Mouse (Mus musculus) midbrain, embryonic 10.5 days (tissue): ENCODE results near the gene Map3k12. TPM values are rescaled to one million over a fixed set of nuclear protein-coding genes. Genes with fewer than 3 reads are reported as not detected.

Source experiments
- DNase-seq: peaks from one replicate; pipeline ENCODE4 v3.0.0-alpha.2; 2017; ENCODE audit warnings: low spot score
- H3K27ac ChIP-seq: fragments of 300-500 bp; sonication (generic); replicated peaks from 2 replicates; pipeline ENCODE4 v1.5.1; 2016; ENCODE audit warnings: mild to moderate bottlenecking
- H3K27me3 ChIP-seq: fragments of 300-500 bp; sonication (generic); 2 replicates; pipeline ENCODE4 v1.6.1; 2016; ENCODE audit warnings: low read depth, mild to moderate bottlenecking; ENCODE audit not compliant: poor library complexity, severe bottlenecking
- H3K36me3 ChIP-seq: fragments of 300-500 bp; sonication (generic); 2 replicates; pipeline ENCODE4 v1.6.1; 2016; ENCODE audit warnings: mild to moderate bottlenecking, moderate library complexity
- H3K4me1 ChIP-seq: fragments of 300-500 bp; sonication (generic); 2 replicates; pipeline ENCODE4 v1.6.1; 2016
- H3K4me3 ChIP-seq: fragments of 300-500 bp; sonication (generic); 2 replicates; pipeline ENCODE4 v1.5.1; 2016; ENCODE audit warnings: mild to moderate bottlenecking, moderate library complexity
- H3K9me3 ChIP-seq: fragments of 300-500 bp; sonication (generic); replicated peaks from 2 replicates; pipeline ENCODE4 v1.6.1; 2016; ENCODE audit warnings: mild to moderate bottlenecking
- WGBS: fragments of 180-500 bp; shearing (Covaris S2); methylation state at CpG from one replicate; pipeline ENCODE4 v1.1.7; 2016; 5-methylcytosine and 5-hydroxymethylcytosine counted together
- polyA plus RNA-seq: library from polyadenylated mRNA; unstranded; fragments of >200 nt; fragmentation: Nextera tagmentation; extraction: Ambion mirVana; gene quantifications from 2 replicates; pipeline ENCODE4 v1.2.1, GENCODE M21; 2016

The Map3k12 gene
- polyA plus RNA-seq, 1 experiment from 2014 or later, result 23.4 TPM

DNA sequence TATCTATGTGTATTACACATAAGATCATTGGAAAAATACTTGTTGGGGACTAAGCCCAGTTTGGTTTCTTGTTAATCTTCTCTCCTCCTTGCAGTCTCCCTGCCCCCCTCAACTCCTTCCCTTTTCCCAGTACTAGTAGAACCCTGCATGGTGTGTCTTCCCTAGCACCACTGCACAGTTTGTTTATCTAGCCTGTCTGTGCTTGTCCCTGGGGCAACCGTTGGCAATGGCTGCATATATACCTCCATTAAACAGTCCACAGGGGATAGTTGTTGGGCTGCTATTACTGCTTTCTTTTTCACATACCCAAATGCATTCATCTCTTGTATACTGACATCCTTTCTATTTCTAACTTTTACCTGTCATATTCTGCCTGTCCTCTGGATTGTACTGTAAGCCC, 29.2 kb downstream of the Map3k12 start:
- DNase-seq, result no peak
- peaks cover 100% of the 10 kb centered on the region for H3K36me3 ChIP-seq
- no peak overlapping the region for H3K27ac ChIP-seq
- H3K27me3 ChIP-seq, result no peaks in the 10 kb centered on the region
- 77% methylated on average over 1 of the region's 1 CpGs for WGBS
- H3K9me3 ChIP-seq, result no peaks in the 10 kb centered on the region
- H3K4me3 ChIP-seq, result no peak overlapping the region
- no peaks in the 10 kb centered on the region for H3K4me1 ChIP-seq

- Histone ChIP-seq H3K36me3 (peaks cover 99% of the 10 kb centered on the region), H3K4me1 (no peaks in the 10 kb centered on the region), H3K4me3 (no peak overlapping the region), H3K27me3 (no peaks in the 10 kb centered on the region), H3K9me3 (no peaks in the 10 kb centered on the region), H3K27ac (no peak overlapping the region)
- 89% methylated on average over 12 of the region's 12 CpGs for WGBS
- no peak for DNase-seq
Measured at GRCm38 (mm10) chr15:102485853-102486252, 31.0 kb downstream of the Map3k12 start.

DNA sequence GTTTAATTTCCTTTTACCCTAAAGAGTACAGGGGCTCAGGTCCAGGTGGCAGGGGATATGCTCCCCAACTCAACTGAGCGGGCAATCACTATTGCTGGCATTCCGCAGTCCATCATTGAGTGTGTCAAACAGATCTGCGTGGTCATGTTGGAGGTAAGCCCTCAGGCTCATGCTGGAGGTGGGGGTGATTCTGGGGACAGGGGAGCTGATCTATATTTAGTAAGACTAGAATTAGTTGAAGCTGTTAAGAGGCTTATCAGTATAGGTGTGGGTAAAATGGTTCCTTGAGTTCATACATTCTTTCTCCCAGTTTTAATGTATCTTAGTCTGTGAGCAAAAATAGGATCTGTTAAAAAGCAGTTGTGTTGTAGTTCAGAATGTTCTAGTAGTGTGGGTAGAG, 33.7 kb downstream of the Map3k12 start:
- no peak overlapping the region for H3K4me3 ChIP-seq
- no peaks in the 10 kb centered on the region for H3K27me3 ChIP-seq
- WGBS, result 95% methylated on average over 3 of the region's 3 CpGs
- no peaks in the 10 kb centered on the region for H3K4me1 ChIP-seq
- peaks cover 97% of the 10 kb centered on the region for H3K36me3 ChIP-seq
- no peak overlapping the region for H3K27ac ChIP-seq
- H3K9me3 ChIP-seq, result no peaks in the 10 kb centered on the region
- no peak for DNase-seq

DNA sequence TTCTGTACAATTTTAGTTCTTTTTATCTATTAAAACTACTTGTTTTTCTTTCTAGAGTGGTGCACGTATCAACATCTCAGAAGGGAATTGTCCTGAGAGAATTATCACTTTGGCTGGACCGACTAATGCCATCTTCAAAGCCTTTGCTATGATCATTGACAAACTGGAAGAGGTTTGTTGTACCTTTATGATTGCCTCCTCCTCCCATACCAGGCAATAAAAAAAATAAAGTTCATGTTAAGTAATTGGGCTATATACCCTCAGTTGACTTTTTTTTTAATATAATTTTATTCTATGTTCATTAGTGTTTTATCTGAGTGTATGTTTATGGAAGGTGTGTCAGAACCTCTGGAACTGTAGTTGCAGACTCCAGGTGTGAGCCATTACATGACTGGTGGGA, 42.3 kb downstream of the Map3k12 start:
- no peak for DNase-seq
- Histone ChIP-seq H3K9me3 (no peaks in the 10 kb centered on the region), H3K4me1 (peaks cover 20% of the 10 kb centered on the region), H3K4me3 (no peak overlapping the region), H3K27ac (no peak overlapping the region), H3K27me3 (no peaks in the 10 kb centered on the region), H3K36me3 (peaks cover 68% of the 10 kb centered on the region)
- 91% methylated on average over 2 of the region's 2 CpGs for whole genome bisulfite sequencing

GRCm38 (mm10) chr15:102473246-102473645, 43.6 kb downstream of the Map3k12 start:
- peaks cover 20% of the 10 kb centered on the region for H3K4me1 ChIP-seq
- H3K27ac ChIP-seq, result no peak overlapping the region
- H3K4me3 ChIP-seq, result peak overlapping the region; percentile 21; the same call in 1 of the 2 replicates
- H3K9me3 ChIP-seq, result no peaks in the 10 kb centered on the region
- WGBS, result 79% methylated on average over 2 of the region's 2 CpGs
- no peaks in the 10 kb centered on the region for H3K27me3 ChIP-seq
- H3K36me3 ChIP-seq, result peaks cover 64% of the 10 kb centered on the region
- no peak for DNase-seq

GRCm38 (mm10) chr15:102471727-102472126, 45.1 kb downstream of the Map3k12 start:
- Histone ChIP-seq H3K36me3 (peaks cover 49% of the 10 kb centered on the region), H3K27me3 (no peaks in the 10 kb centered on the region), H3K27ac (no peak overlapping the region), H3K4me1 (peaks cover 20% of the 10 kb centered on the region), H3K4me3 (peak overlapping the region; percentile 86), H3K9me3 (no peaks in the 10 kb centered on the region)
- DNase-seq, result no peak

GRCm38 (mm10) chr15:102471295-102471645, 45.6 kb downstream of the Map3k12 start:
- DNase-seq, result no peak
- peaks cover 20% of the 10 kb centered on the region for H3K4me1 ChIP-seq
- under 1% methylated on average over 10 of the region's 10 CpGs for WGBS
- H3K27ac ChIP-seq, result peak overlapping the region; percentile 99
- no peaks in the 10 kb centered on the region for H3K27me3 ChIP-seq
- H3K4me3 ChIP-seq, result peak overlapping the region; percentile 86
- H3K9me3 ChIP-seq, result no peaks in the 10 kb centered on the region
- H3K36me3 ChIP-seq, result peaks cover 44% of the 10 kb centered on the region

GRCm38 (mm10) chr15:102470605-102471294, 46.1 kb downstream of the Map3k12 start:
- Histone ChIP-seq H3K36me3 (peaks cover 39% of the 10 kb centered on the region), H3K27me3 (no peaks in the 10 kb centered on the region), H3K9me3 (no peaks in the 10 kb centered on the region), H3K27ac (peak overlapping the region; percentile 99), H3K4me1 (peaks cover 20% of the 10 kb centered on the region), H3K4me3 (peak overlapping the region; percentile 86)
- under 1% methylated on average over 48 of the region's 67 CpGs for WGBS
- peak; percentile 88 for DNase-seq

DNA sequence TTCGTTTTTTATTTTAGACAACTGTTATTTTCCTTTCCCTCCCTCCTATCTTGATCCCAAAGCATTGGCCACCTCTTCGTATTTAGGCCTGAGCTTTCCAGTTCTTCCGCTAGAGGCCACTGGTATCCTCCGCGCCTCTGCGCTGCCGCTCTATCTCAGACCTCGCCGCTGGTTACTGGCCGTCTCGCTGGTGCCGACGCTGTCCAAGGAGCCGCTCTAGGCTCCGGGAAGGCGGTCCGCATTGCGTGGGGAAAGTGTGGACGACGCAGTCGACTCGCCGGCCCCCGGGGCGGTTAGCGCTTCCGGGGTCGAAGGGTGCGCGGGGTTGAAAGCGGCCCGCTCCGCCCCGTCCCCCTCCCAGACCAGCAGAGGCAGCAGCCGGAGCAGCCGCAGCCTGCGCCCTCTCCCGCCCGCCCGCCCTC, 46.7 kb downstream of the Map3k12 start, which contains the start of gene Pcbp2:
Pcbp2 (plus strand) TSS at position 357 of the 422 bp plus-strand sequence.
- Histone ChIP-seq H3K27ac (peak within 1 kb of the TSS; percentile 99), H3K36me3 (peaks cover 34% of the 10 kb centered on the region), H3K27me3 (no peaks in the 10 kb centered on the region), H3K4me3 (peak within 1 kb of the TSS; percentile 86), H3K4me1 (peaks cover 20% of the 10 kb centered on the region), H3K9me3 (no peaks in the 10 kb centered on the region)
- peak; percentile 97 for DNase-seq
- under 1% methylated on average over 30 of the region's 40 CpGs for WGBS

DNA sequence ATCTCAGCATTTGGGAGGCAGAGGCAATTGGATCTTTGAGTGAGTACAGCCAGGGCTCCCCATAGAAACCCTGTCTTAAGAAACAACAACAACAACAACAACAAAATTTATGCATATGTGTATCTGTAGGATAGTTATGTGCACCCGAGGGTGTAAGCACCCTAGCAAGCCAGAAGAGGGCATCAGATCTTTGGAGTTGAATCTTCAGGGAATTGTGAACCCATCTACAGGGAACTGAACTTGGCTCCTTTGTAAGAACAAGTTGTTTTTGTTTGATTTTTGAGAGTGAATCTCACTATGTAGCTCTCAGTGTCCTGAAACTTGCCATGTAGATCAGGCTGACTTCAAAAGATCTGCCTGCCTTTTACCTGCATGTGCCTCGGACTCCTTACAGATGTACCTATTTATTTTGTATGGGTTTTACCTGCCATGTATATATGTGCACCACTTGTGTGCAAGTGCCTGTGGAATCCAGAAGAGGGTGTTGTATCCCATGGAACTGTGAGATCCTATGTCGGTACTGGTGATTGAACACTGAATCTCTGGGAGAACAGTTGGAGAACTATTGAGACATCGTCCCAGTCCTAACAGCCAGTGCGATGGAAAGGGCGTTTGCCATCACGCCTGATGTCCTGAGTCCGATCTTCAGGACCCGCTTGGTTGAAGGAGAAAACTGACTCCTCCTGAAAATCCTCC, 48.0 kb downstream of the Map3k12 start:
- H3K36me3 ChIP-seq, result peaks cover 21% of the 10 kb centered on the region
- H3K4me1 ChIP-seq, result peaks cover 20% of the 10 kb centered on the region
- no peak overlapping the region for H3K27ac ChIP-seq
- WGBS, result 98% methylated on average over 9 of the region's 9 CpGs
- no peak for DNase-seq
- no peak overlapping the region for H3K4me3 ChIP-seq
- no peaks in the 10 kb centered on the region for H3K27me3 ChIP-seq
- H3K9me3 ChIP-seq, result no peaks in the 10 kb centered on the region

GRCm38 (mm10) chr15:102463666-102464065, 53.2 kb downstream of the Map3k12 start:
- H3K36me3 ChIP-seq, result peaks cover 19% of the 10 kb centered on the region
- peaks cover 22% of the 10 kb centered on the region for H3K4me1 ChIP-seq
- DNase-seq, result no peak
- H3K9me3 ChIP-seq, result no peaks in the 10 kb centered on the region
- no peaks in the 10 kb centered on the region for H3K27me3 ChIP-seq
- no peak overlapping the region for H3K27ac ChIP-seq
- no peak overlapping the region for H3K4me3 ChIP-seq

DNA sequence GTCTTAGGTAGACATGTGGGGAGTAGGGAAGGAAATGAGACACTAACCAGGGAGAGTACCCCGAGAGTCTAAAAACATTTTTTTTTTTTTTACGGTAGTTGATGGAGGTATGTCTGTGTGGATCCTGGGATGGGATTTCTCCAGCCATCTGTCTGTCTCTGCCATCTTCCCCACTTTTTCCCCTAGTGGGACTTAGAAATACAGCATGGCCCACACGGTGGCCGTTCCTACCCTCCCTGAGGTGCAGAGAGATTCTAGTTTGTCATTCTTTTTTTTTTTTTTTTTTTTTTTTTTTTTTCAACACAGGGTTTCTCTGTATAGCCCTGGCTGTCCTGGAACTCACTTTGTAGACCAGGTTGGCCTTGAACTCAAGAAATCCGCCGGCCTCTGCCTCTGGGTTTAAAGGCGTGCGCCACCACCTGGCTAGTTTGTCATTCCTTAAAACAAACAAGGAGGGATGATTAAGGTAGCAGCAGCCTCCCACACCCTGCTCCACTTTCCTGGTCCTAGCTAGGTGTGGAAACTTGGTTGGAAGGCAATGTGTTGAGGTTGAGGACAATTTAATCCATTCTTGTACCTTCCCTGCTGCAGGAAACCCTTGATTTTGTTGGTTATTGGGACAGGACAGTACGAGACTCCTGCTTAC, 55.3 kb downstream of the Map3k12 start:
- Histone ChIP-seq H3K27ac (no peak overlapping the region), H3K4me3 (no peak overlapping the region), H3K27me3 (no peaks in the 10 kb centered on the region), H3K4me1 (peaks cover 27% of the 10 kb centered on the region), H3K36me3 (peaks cover 16% of the 10 kb centered on the region), H3K9me3 (no peaks in the 10 kb centered on the region)
- 82% methylated on average over 9 of the region's 9 CpGs for WGBS
- DNase-seq, result no peak

GRCm38 (mm10) chr15:102460971-102461370, 55.9 kb downstream of the Map3k12 start:
- Histone ChIP-seq H3K4me1 (peaks cover 27% of the 10 kb centered on the region), H3K27ac (no peak overlapping the region), H3K9me3 (no peaks in the 10 kb centered on the region), H3K4me3 (no peak overlapping the region), H3K27me3 (no peaks in the 10 kb centered on the region), H3K36me3 (peaks cover 16% of the 10 kb centered on the region)
- WGBS, result 79% methylated on average over 4 of the region's 4 CpGs
- DNase-seq, result no peak
